Mouse (Mus musculus) c-Kit-positive CD71-negative TER-119-negative erythroid progenitor cells, embryonic 14.5 days (primary cell): ENCODE measurements at regions not wholly inside any gene's neighbourhood (a gene's known extent, or its start where the extent isn't known, plus 50 kb on each side); places are given as distances from the start of the nearest gene placed in this dataset.

ENCODE experiments used
- DNase-seq: peaks from one replicate; pipeline ENCODE4 v3.0.0-alpha.2; 2013; ENCODE audit warnings: low read depth

- DNase-seq = no peak
These were observed 864.9 kb downstream of the Efnb2 start for GRCm38 (mm10) chr8:7796156-7796555.

GRCm38 (mm10) chr8:7763820-7764219 is 897.2 kb downstream of the Efnb2 start:
- DNase-seq = no peak

GRCm38 (mm10) chr8:7760987-7761386 is 900.1 kb downstream of the Efnb2 start:
- DNase-seq = no peak

GRCm38 (mm10) chr8:7732726-7733125 is 928.3 kb downstream of the Efnb2 start:
- no peak for DNase-seq

- DNase-seq = no peak
These were observed 939.2 kb downstream of the Efnb2 start for GRCm38 (mm10) chr8:7721880-7722279.

- no peak for DNase-seq
These were observed 941.9 kb downstream of the Efnb2 start for GRCm38 (mm10) chr8:7718898-7719696.

- no peak for DNase-seq
These were observed 950.3 kb downstream of the Efnb2 start for GRCm38 (mm10) chr8:7710764-7711163.

GRCm38 (mm10) chr8:7709406-7709805 is 951.6 kb downstream of the Efnb2 start:
- no peak for DNase-seq

- DNase-seq = no peak
These were observed 969.6 kb downstream of the Efnb2 start for GRCm38 (mm10) chr8:7691355-7691996.

GRCm38 (mm10) chr8:7653804-7654203 is 1007.2 kb downstream of the Efnb2 start:
- no peak for DNase-seq
